Mouse (Mus musculus) B cell, adult 62 days (primary cell): ENCODE results near the gene Ccdc24. TPM values are rescaled to one million over a fixed set of nuclear protein-coding genes. Genes with fewer than 3 reads are reported as not detected.

Experiments
- total RNA-seq: library from RNA; stranded (reverse); gene quantifications from 4 replicates; pipeline ENCODE4 v1.2.4, GENCODE M21; 2023

Gene Ccdc24
- total RNA-seq: not detected in 4 replicates

DNA sequence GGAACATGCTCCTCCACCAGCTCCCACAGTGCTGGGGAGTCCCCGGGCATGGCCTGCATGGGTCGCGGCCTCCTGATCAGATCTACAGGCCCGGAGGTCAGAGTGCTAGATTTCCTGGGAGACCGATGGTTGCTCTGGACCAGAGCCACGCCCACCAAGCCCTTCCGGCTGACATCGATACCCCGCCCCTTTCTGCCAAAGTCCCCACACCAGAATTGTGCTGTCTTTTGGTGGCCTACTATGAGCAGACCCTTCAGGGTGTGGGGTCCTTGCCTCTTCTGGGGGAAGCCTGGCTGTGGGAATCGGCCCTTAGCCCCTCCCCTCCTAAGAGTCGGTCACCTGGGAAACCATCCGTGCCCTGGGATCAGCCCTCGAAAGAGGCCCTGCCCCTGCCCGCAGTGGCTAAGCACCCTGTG lies at the start of gene Ccdc24:
Gene Ccdc24, minus strand, starts transcription at position 87 of the 416 bp plus-strand sequence.

DNA sequence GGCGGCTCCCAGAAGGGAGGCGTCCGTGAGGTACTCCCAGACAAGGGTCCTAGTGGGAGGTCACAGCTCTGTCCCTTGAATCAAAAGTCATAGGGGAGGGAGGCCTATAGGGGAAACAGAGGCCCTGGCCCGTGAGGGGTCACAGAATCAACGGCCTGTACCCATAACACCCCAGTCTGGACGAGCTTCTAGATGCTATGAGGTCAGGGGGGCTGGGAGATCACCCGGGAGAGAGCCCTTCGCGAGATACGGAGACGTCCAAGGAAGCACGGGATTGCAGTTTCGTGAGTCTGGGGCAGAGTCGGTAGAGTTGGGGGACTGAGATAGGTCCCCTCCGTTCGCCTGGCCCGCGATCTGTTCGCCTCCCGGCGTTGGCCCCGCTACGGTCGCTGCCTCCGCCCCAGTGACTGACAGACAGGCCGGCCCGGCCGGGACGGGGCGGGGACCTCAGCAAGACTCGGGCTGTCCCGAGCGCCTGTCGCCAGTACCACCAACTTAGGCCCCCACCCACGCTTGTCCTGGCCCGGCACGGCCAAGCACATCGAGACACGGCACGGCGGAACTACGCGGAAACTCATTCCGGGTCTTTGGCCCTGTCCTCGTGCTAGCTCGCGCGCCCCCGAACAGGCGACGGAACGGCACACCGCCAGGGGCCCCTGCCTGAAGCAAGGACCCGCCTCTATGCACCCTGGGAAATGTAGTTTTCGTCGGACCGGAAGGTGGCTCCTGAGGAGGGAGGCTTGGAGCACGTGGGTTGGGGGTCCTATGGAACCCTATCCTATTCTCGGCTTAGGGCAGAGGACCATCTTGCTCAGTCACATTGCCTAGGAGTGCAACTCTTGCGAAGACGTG lies 42.5 kb upstream of the Ccdc24 start, which contains the start of gene Ipo13:
Gene Ipo13, minus strand, starts transcription at position 409 of the 852 bp plus-strand sequence.

DNA sequence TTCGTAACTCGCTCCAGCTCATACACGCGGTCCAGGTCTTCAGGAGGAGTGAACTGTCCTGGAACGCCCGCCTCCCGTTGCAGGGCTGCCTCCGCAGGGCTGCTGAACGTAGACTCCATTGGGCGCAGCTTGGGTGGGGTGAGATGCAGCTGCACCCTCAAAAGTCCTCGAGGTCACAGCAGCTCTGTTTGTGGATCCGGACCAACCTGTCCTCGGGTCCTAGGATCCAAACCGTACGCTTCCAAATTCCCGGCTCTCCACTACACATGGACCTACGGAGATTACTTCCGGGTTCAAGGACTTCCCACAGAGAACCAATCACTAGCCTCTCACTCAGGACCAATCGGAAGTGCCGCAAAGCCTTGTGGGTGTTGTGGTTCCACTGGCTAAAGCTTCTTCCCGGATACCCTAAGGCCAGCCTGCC lies 19.4 kb upstream of the Ccdc24 start, which contains the start of gene Dph2:
Gene Dph2, minus strand, starts transcription at position 295 of the 424 bp plus-strand sequence.

DNA sequence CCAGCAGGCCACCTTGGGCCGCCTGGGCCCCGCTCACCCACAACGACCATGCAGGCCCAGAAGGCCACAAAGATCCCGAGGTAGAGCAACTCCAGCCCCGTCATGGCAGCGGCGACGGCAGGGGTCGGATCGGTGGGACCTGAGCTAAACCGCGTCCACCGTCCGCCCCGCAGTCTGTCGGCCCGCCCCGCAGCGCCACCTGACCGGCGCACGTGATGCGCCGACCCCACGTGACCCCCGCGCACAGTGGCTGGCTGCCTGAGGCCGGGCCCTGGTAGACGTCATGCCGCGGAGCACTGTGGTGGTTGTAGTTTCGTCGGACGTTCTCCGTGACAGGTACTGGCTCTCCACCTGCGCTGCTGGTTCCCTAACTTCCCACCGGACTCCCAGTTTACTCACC lies 14.8 kb upstream of the Ccdc24 start, which contains the start of gene Atp6v0b:
Gene Atp6v0b, minus strand, starts transcription at position 201 of the 400 bp plus-strand sequence.

DNA sequence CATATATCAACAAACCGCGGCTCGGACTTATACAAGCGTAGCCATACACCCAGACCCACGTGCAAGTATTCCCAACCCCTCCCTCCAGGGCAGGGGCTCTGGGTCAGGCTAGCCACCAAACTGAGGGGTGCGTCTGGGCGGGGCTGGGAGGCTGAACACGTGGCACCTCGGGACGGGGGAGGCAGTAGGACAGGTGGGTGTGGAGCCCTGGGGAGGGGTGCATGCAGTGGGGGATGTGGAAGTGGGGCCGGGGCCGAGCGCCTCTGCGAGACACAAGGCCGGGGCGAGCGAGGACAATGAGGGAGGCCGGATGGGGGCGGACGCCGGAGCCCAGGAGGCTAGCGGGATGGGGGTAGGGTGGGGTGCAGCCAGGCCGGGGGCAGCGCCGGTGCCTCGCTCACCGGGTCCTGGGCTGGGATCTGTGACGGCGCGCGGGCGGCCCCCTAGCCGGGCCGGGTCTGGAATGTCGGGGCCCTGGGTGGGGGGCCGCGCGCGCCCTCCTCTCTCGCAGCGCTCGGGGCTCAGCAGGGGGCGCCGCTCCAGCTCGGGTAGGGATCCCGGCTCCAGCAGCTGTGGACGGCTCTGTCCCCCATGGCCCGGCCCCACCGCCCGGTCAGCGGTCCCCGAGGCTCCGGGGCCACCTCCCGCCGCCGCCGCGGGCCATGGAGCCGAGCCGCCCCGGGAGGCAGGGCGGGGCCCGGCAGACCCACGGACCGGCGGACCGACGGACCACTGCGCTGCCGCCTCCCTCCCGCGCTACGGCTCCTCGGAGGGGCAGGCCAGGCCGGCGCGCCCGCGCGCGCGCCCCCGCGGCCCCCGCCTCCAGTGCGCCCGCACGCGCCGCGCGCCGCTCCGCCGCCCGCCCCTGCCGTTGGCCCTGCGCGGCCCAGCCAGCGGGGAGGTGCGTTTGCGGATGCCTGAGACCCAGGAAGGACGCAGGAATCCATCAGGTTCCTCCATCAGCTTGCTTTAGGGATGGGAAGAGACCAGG lies 10.6 kb upstream of the Ccdc24 start, which contains the start of gene B4galt2:
Gene B4galt2, minus strand, starts transcription at position 787 of the 991 bp plus-strand sequence.

DNA sequence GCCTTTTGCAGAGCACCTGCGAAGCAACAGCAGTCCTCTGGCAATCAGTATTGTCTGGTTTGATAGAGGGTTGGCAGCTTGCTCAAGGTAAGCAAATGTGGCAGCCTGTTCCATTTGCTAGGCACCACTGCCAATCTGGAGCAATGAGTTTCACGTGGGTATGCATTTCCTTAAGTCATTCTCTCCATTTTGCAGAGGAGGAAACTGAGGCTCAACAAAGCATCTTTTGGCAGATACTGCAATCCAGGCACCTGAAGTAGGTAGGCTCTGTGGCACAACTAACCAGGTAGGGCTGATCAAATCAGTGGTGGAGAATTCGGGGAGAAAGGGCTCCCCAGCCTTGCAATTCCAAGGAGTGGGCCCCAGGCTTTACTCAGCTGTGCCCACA lies 37.9 kb downstream of the Ccdc24 start, which contains the start of gene Slc6a9:
Gene Slc6a9, plus strand, starts transcription at position 50 of the 388 bp plus-strand sequence.

Other genes with a start within 250 kb of the Ccdc24 start
- gene Dmap1, start 190.3 kb downstream of the Ccdc24 start, total RNA-seq: 26.2 to 32.5 TPM (median 30.3 TPM) in 4 replicates
- gene Gm12845, start 148.1 kb downstream of the Ccdc24 start, total RNA-seq: not detected in 4 replicates
- not detected in 4 replicates for gene Klf17, start 106.9 kb downstream of the Ccdc24 start, total RNA-seq
- 0.29 to 0.38 TPM in 2 of 4 replicates, not detected in the others for gene Slc6a9, start 38.1 kb downstream of the Ccdc24 start, total RNA-seq
- gene B4galt2, start 10.9 kb upstream of the Ccdc24 start, total RNA-seq: 0.82 to 2.5 TPM (median 1.0 TPM) in 3 of 4 replicates, not detected in the other
- gene Atp6v0b, start 14.8 kb upstream of the Ccdc24 start, total RNA-seq: 234 to 261 TPM (median 254 TPM) in 4 replicates
- 11.5 to 17.1 TPM (median 15.1 TPM) in 4 replicates for gene Dph2, start 19.5 kb upstream of the Ccdc24 start, total RNA-seq
- 48.5 to 63.6 TPM (median 56.5 TPM) in 4 replicates for gene Ipo13, start 42.4 kb upstream of the Ccdc24 start, total RNA-seq
- 0.27 to 0.60 TPM (median 0.33 TPM) in 4 replicates for gene Artn, start 57.2 kb upstream of the Ccdc24 start, total RNA-seq